Mouse (Mus musculus) embryonic facial prominence, embryonic 11.5 days (tissue): Measurements from ENCODE around the gene Rad18. TPM values are rescaled to one million over a fixed set of nuclear protein-coding genes. Genes with fewer than 3 reads are reported as not detected.

ENCODE experiments used
- ATAC-seq: fragments of 200-750 bp; cut with Nextera tagmentation; replicated peaks from 2 replicates; pipeline ENCODE4 v1.8.0; 2017; ENCODE audit warnings: low read depth; ENCODE audit not compliant: insufficient number of reproducible peaks, low FRiP score, low TSS enrichment
- DNase-seq: peaks from one replicate; pipeline ENCODE4 v3.0.0-alpha.2; 2015; ENCODE audit warnings: low spot score
- H3K27ac ChIP-seq: fragments of 300-500 bp; sonication (generic); replicated peaks from 2 replicates; pipeline ENCODE4 v1.5.1; 2014; ENCODE audit warnings: mild to moderate bottlenecking, low read depth, low read length, control low read depth
- H3K27me3 ChIP-seq: fragments of 300-500 bp; sonication (generic); 2 replicates; pipeline ENCODE4 v1.6.1; 2014; ENCODE audit warnings: mild to moderate bottlenecking, low read length, moderate library complexity, mixed read lengths; ENCODE audit not compliant: control insufficient read depth, insufficient read depth
- H3K36me3 ChIP-seq: fragments of 300-500 bp; sonication (generic); replicated peaks from 2 replicates; pipeline ENCODE4 v1.6.1; 2014; ENCODE audit warnings: low read depth, mild to moderate bottlenecking, low read length, moderate library complexity, mixed read lengths; ENCODE audit not compliant: control insufficient read depth, insufficient read depth
- H3K4me1 ChIP-seq: fragments of 300-500 bp; sonication (generic); 2 replicates; pipeline ENCODE4 v1.6.1; 2014; ENCODE audit warnings: low read length, mixed read lengths; ENCODE audit not compliant: control insufficient read depth, insufficient read depth
- H3K4me2 ChIP-seq: fragments of 300-500 bp; sonication (generic); 2 replicates; pipeline ENCODE4 v1.6.1; 2014; ENCODE audit warnings: low read depth, mild to moderate bottlenecking, control low read depth, low read length, moderate library complexity
- H3K4me3 ChIP-seq: fragments of 300-500 bp; sonication (generic); 2 replicates; pipeline ENCODE4 v1.5.1; 2014; ENCODE audit warnings: low read depth, low read length, control low read depth
- H3K9ac ChIP-seq: fragments of 300-500 bp; sonication (generic); replicated peaks from 2 replicates; pipeline ENCODE4 v1.6.1; 2014; ENCODE audit warnings: mild to moderate bottlenecking, control low read depth, low read length
- H3K9me3 ChIP-seq: fragments of 300-500 bp; sonication (generic); replicated peaks from 2 replicates; pipeline ENCODE4 v1.6.1; 2016; ENCODE audit warnings: mild to moderate bottlenecking, low read length, inconsistent platforms, mixed read lengths; ENCODE audit not compliant: control insufficient read depth
- WGBS: fragments of 180-500 bp; shearing (Covaris S2); extraction: QIAGEN DNeasy Blood & Tissue Kit; methylation state at CpG from one replicate; pipeline ENCODE4 v1.1.7; 2014; 5-methylcytosine and 5-hydroxymethylcytosine counted together
- polyA plus RNA-seq: library from polyadenylated mRNA; unstranded; fragments of >200 nt; fragmentation: Nextera tagmentation; extraction: Ambion mirVana; gene quantifications from 2 replicates; pipeline ENCODE4 v1.2.1, GENCODE M21; 2014

The Rad18 gene
- polyA plus RNA-seq, 1 experiment from 2014 or later = 43.0 TPM

DNA sequence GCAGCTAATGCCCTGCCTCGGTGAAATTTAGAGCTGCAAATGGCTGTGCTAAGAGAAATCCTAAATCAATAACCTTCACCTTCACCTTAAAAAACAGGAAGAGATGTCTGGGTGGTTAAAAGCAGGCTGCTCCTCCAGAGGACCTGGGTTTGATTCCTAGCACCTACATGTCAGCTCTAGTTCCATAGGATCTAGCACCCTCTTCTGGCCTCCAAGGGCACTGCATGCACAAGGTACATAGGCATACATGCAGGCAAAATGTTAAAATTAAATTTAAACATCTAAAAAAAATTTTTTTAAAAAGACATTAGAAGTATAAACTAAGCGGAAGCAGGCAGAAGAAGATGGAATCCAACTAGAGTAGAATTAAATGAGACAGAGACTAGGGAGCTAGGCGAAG lies 35.9 kb upstream of the Rad18 start:
- Histone ChIP-seq H3K9ac (no peak overlapping the region), H3K36me3 (no peaks in the 10 kb centered on the region; the same call in 1 of the 2 replicates), H3K9me3 (no peaks in the 10 kb centered on the region), H3K27ac (no peak overlapping the region), H3K4me2 (no peak overlapping the region), H3K4me1 (no peaks in the 10 kb centered on the region), H3K4me3 (no peak overlapping the region), H3K27me3 (no peaks in the 10 kb centered on the region)
- ATAC-seq = no peak
- 96% methylated on average over 3 of the region's 3 CpGs for WGBS
- DNase-seq = no peak

DNA sequence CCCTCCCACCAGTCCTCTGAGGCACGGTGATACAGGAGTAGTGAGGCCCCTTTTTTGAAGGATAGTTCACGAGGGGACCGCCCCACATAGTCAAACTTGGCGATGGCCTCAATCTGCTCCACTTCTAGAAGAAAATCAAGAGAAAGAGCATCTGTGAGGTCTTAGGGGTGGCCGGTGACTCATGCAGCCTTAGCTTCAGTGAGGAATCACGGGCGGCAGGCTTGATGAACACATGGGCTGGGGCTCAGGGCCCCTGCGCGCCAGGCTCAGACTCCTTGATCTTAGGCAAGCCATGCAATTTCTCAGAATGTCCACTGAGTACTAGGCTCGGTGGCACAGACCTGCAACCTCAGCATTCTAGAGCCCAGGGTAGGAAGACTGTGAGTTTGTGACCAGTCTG lies 34.9 kb upstream of the Rad18 start:
- no peaks in the 10 kb centered on the region; the same call in 1 of the 2 replicates for H3K36me3 ChIP-seq
- no peaks in the 10 kb centered on the region for H3K9me3 ChIP-seq
- no peak overlapping the region for H3K4me3 ChIP-seq
- H3K27ac ChIP-seq = no peak overlapping the region
- no peak overlapping the region for H3K9ac ChIP-seq
- H3K4me1 ChIP-seq = no peaks in the 10 kb centered on the region
- H3K27me3 ChIP-seq = no peaks in the 10 kb centered on the region
- no peak for DNase-seq
- no peak overlapping the region for H3K4me2 ChIP-seq
- WGBS = 97% methylated on average over 10 of the region's 10 CpGs
- ATAC-seq = no peak

DNA sequence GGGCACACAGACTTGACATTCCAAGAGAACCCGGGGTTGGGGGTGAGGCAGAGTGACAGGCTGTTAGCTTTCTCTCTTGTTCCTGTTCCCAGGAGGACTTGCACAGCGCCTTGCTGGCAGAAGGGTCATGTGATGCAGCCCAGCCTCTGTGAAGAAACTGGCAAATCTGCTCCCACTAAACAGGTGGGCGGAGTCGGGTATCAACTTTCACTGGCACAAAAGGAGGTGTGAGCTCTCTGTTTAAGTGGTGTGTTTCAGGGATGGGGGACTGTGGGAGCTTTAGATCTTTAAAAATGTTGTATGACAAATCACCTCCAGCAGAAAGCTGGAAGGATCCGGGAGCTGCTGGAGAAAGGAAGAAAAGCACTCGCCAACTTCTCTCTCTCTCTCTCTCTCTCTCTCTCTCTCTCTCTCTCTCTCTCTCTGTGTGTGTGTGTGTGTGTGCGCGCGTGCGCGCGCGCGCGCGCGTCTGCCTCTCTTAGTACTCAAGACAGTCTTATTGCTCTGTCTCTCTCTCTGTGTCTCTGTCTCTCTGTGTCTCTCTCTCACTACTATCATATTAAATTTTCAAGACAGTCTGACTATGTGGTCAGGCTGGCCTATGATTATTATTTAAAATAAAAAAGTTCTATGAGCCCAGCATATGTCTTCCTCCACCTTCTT lies 32.4 kb upstream of the Rad18 start:
- Histone ChIP-seq H3K36me3 (no peaks in the 10 kb centered on the region), H3K4me3 (peak overlapping the region; percentile 18; the same call in 1 of the 2 replicates), H3K9me3 (no peaks in the 10 kb centered on the region), H3K9ac (peak overlapping the region; percentile 34; the same call in 1 of the 2 replicates), H3K27me3 (no peaks in the 10 kb centered on the region), H3K27ac (peak overlapping the region; percentile 56; the same call in 1 of the 2 replicates), H3K4me2 (peak overlapping the region; percentile 22), H3K4me1 (no peaks in the 10 kb centered on the region)
- 4% methylated on average over 15 of the region's 17 CpGs for WGBS
- ATAC-seq = peak; percentile 86
- peak; percentile 92 for DNase-seq

DNA sequence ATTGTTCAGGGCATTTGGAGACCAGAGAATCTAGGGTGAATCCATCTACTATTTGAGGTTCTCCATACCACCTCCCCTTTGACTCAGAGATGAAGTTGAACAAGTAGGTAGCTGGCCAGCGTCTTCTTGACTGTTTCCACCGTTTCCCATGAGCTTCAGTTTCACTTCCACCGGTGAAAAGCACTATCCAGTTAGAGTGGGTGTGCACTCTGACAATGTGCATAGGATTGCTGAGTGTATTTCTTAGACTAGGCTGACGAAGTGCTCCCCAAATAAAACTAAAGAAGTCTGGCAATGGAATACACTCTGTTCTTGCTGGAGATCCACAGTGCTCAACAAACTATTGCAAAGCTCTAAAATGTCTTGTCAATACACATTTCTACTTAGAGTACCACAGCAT lies 29.0 kb upstream of the Rad18 start:
- H3K4me1 ChIP-seq = no peaks in the 10 kb centered on the region
- H3K9me3 ChIP-seq = no peaks in the 10 kb centered on the region
- H3K4me3 ChIP-seq = no peak overlapping the region
- H3K36me3 ChIP-seq = no peaks in the 10 kb centered on the region
- no peak overlapping the region for H3K27ac ChIP-seq
- DNase-seq (no peak), ATAC-seq (no peak)
- no peak overlapping the region for H3K4me2 ChIP-seq
- H3K9ac ChIP-seq = no peak overlapping the region
- no peaks in the 10 kb centered on the region for H3K27me3 ChIP-seq
- 90% methylated on average over 4 of the region's 4 CpGs for WGBS

DNA sequence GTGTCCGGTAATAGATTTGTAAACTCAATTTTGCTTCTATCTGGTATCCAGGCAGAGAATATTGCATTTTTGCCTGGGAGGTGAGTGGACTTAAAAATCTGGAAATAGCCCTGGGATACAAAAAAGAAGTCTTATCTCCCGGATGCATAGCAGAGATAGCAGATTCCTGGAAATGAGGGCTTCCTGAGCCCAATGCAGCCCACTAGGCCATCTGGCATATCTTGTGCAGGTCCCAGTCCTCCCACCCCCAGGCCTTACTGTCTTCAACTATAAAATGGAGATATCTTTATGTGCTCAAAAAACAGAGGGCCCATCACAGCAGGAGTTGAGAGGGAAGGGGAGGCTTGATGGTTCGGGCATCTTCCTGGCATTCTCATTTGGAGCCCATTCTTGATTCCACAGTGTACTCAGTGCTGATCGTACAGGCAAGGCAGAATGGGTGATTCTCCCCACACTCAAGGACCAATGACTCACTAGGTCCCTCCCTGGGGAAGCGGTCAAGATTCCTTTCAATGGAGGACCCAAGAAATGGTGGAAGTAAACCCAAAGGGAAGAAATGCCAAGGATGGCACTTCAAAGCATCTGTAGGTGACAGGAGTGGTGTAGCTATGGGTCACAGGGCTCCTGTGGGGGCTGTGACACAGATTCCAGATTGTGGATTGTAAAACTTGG lies 24.1 kb upstream of the Rad18 start:
- H3K9ac ChIP-seq = no peak overlapping the region
- no peaks in the 10 kb centered on the region for H3K27me3 ChIP-seq
- no peaks in the 10 kb centered on the region for H3K36me3 ChIP-seq
- no peak overlapping the region for H3K4me2 ChIP-seq
- DNase-seq = no peak
- H3K27ac ChIP-seq = no peak overlapping the region
- ATAC-seq = no peak
- no peaks in the 10 kb centered on the region for H3K9me3 ChIP-seq
- no peaks in the 10 kb centered on the region for H3K4me1 ChIP-seq
- no peak overlapping the region for H3K4me3 ChIP-seq
- WGBS = 83% methylated on average over 5 of the region's 5 CpGs

DNA sequence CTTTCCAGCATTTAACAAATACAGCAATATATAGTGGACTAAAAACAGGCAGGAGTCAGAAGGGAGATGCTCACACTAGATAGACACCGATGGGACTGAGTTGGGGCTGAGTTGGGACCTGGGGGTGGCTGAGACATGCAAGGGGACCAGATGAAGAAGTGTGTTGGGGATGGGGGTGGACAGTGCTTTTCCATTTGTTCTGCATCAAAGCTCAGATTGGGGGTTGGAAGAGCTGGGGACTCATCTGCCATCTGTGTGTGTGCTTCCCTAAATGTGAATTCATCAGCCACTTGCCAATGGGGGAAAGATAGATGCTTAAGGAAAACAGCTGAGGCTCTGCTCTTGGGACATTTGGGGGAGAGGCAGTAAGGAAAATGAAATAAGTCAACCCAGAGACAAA lies 23.5 kb upstream of the Rad18 start:
- Histone ChIP-seq H3K27ac (no peak overlapping the region), H3K9me3 (no peaks in the 10 kb centered on the region), H3K27me3 (no peaks in the 10 kb centered on the region), H3K4me3 (no peak overlapping the region), H3K4me1 (no peaks in the 10 kb centered on the region), H3K36me3 (no peaks in the 10 kb centered on the region), H3K9ac (no peak overlapping the region), H3K4me2 (no peak overlapping the region)
- ATAC-seq = no peak
- DNase-seq = no peak
- WGBS = 92% methylated on average over 1 of the region's 1 CpGs

DNA sequence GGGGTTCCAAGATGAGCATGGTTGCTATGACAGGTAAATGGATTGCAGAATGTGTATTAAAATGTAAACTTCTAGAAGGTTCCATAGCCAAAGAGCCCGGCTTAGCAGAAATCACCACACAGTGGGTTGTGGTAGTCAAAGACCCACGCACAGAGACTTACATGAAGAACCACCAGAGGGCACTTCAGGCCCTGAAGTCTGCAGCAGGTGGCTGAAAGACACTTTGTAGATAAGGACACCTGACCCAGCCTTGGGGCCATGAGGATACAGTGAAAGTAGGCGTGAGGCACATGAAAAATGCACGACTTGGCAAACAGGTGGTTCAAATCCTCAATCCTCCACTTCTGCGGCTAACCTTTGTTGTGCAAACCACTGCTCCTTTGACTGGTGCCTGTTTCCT lies 20.7 kb upstream of the Rad18 start:
- Histone ChIP-seq H3K27me3 (no peaks in the 10 kb centered on the region), H3K36me3 (no peaks in the 10 kb centered on the region), H3K4me1 (no peaks in the 10 kb centered on the region), H3K9me3 (no peaks in the 10 kb centered on the region), H3K4me3 (no peak overlapping the region), H3K27ac (no peak overlapping the region), H3K9ac (no peak overlapping the region), H3K4me2 (no peak overlapping the region)
- DNase-seq (peak; percentile 46), ATAC-seq (no peak)
- WGBS = 63% methylated on average over 5 of the region's 5 CpGs

DNA sequence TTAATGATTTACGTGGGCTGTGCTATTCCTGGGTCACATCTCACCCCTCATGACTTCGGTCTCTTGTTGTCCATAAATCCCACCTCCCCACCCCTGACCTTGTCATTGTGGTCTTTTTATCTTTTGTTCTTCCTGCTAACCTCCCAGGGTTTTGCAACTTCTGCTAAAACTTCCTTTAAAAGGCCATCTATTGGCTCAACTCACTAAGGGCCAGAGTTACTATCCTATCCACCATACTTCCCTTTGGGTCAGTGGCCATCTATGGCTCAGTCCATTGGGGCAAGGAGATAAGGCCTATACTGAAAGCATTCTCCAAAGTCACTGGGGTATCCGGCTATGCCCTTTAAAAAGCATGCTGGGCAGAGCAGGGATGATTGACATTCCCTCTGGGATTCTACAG lies 17.5 kb upstream of the Rad18 start:
- no peaks in the 10 kb centered on the region for H3K36me3 ChIP-seq
- H3K27me3 ChIP-seq = no peaks in the 10 kb centered on the region
- 82% methylated on average over 3 of the region's 3 CpGs for WGBS
- no peak overlapping the region for H3K9ac ChIP-seq
- H3K4me2 ChIP-seq = no peak overlapping the region
- H3K9me3 ChIP-seq = no peaks in the 10 kb centered on the region
- no peak overlapping the region for H3K4me3 ChIP-seq
- no peak for DNase-seq
- no peak for ATAC-seq
- H3K4me1 ChIP-seq = no peaks in the 10 kb centered on the region
- no peak overlapping the region for H3K27ac ChIP-seq
